Mouse (Mus musculus) cerebellum, adult (tissue): ENCODE measurements at regions not wholly inside any gene's neighbourhood (a gene's known extent, or its start where the extent isn't known, plus 50 kb on each side); places are given as distances from the start of the nearest gene placed in this dataset.

ENCODE experiments used
- ATAC-seq: cut with Nextera tagmentation; 2 replicates; pipeline ENCODE4 v1.9.2; 2017; ENCODE audit warnings: mild to moderate bottlenecking, moderate library complexity, mixed read lengths; ENCODE audit not compliant: insufficient number of reproducible peaks, low FRiP score, low TSS enrichment

DNA sequence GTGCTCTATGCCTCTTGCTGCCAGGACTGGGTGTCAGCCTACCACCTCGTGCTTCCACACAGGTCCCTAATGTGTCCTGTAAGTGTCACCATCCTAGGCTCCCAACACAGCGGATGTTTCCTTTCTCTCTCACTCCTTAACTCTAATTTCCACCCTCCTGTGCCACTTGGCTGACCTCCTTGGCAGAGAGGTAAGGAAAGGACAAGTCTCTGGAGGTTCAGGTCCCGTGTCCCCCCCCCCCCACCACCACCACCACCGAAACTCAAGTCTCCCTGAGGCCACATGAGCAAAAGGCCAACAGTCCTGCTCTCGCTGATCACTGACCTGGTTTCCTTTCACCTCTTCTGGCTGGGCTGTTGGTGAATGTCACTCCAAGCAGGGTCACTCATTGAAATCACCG, 189.0 kb downstream of the Zfp36l1 start:
- ATAC-seq = no peak

DNA sequence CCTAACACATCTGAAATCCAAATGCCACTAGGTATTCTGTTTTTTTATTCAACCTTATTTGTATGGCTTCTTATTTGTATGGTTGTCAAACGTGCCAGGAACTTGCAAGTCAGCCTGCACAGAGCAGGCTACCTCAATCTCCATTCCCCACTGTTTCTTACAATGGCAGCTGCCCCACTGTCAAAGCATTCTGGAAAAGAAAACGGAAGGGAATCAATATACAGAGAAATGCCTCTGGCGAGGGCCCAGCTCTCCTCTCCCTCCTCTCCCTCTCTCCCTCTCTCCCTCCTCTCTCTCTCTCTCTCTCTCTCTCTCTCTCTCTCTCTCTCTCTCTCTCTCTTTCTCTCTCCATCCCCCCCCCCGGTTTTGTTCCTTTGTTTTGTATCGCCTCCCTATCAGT, 191.0 kb downstream of the Zfp36l1 start:
- ATAC-seq = no peak

DNA sequence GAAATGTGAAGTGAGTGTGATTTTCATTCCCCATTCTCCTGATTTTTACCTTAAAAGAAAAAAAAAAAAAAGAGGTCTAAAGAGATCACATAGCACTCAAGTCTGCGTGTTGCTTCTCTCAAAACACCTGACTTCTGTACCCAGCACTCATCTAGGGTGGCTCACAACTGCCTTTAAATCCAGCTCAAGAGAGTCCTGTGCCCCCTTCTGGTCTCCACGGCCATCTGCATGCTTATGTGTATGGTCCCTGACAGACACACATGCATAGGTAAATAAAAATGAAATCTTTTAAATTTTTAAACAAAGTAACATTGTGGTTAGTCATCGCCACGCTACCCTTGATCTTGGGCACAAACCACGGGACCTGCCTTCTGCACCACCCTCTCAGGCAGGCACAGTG, 193.8 kb downstream of the Zfp36l1 start:
- no peak for ATAC-seq

DNA sequence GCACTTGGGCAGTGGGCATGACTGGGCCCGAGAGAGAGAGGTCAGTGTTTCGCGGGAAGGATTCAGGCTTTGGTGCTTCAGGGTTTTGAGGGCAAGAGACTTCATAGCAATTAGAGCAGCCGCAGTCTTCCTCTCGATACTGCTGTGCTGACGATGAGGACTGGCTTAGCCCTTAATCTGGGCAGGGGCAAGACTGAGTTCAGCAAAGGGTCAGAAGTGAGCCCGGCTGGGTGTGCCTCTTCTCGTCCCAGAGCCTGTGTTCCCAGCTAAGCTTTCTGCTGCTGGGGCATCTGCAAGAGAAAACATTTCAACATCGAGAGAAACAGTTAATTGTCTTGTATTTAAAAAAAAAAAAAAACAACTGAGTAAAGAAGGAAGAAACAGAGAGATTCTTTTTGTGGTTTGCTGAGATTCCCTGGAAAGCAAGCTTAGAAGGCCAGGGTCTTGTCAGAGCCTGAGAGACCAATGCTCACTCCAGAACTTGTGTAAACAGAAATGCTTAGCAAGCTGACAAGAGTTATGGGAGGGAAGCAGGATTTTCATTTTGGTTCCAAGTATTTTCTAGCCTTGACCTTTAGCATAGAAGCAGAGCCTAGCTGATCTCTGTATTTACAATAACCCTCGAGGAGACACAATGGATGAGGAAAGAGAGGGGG, 195.1 kb downstream of the Zfp36l1 start:
- no peak for ATAC-seq

DNA sequence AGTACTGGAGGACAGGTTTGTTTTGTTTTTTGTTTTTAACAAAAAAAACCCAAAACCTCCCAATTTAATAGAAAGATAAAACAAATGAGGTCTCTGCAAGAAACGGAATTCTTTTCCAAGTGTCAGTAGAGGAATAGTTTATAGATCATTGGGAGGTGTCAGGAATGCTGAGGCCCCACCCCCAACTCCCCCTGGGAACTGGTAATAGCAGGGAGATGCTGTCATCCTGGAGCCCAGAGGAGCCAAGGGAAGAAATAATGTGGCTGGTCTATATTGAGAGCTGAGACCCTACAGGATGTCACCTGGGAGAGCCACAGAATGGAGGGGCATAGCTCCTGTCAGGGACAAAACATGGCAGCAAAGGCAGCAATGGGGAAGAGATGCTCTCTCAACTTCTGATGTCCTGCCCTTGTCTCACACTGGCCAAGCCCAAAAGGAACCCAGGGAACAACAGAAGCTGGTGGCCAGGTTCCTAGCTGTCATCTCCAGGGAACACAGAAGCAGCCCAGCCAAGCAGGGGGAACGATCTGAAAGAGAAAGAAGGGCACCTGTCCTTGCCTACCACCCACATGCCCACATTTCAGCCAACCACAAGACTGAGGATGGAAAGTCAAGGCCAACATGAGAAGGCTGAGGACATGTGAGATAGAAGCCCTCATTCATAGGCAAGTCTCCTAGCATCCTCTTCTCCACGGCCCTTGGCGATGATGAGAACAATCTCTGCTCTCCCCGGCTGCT, 195.7 kb downstream of the Zfp36l1 start:
- ATAC-seq = no peak

- no peak for ATAC-seq
Observed at GRCm38 (mm10) chr12:79913898-79914297, 198.9 kb downstream of the Zfp36l1 start.

DNA sequence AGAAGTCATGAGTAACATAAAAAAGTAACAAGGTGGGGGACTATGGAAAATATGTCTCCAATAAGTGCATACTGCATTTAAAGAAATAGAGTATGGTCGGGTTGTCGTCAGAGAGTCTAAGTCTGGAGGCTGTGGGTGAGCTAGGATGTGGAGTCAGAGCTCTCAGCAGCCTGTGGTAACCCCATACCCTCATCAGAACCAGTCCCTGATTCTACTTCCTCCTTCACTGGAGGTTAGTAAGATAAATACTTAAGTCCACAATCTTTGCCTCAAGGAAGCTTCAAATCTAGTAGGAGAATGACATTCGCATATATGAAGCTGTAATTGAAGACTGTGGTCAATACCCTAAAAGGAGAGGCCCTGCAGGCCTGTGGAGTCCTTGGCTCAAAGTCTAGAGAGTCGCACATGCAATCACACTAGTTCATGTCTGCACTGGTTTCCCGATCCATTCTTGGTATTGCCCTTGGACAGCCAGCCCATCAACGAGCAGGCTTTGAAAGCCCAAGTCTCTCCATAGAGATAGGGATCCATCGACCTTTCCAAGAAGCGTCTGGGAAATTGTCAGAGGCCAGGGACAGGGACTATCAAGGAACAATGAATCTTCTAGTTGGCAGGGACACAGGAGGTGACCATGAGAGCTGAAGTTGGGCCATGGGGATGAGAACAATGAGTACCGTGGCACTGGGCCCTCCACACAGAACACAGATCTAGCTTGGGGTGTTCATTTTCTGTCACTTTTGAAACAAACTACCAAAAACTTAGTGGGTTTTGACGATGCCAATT, 200.3 kb downstream of the Zfp36l1 start:
- ATAC-seq = no peak

DNA sequence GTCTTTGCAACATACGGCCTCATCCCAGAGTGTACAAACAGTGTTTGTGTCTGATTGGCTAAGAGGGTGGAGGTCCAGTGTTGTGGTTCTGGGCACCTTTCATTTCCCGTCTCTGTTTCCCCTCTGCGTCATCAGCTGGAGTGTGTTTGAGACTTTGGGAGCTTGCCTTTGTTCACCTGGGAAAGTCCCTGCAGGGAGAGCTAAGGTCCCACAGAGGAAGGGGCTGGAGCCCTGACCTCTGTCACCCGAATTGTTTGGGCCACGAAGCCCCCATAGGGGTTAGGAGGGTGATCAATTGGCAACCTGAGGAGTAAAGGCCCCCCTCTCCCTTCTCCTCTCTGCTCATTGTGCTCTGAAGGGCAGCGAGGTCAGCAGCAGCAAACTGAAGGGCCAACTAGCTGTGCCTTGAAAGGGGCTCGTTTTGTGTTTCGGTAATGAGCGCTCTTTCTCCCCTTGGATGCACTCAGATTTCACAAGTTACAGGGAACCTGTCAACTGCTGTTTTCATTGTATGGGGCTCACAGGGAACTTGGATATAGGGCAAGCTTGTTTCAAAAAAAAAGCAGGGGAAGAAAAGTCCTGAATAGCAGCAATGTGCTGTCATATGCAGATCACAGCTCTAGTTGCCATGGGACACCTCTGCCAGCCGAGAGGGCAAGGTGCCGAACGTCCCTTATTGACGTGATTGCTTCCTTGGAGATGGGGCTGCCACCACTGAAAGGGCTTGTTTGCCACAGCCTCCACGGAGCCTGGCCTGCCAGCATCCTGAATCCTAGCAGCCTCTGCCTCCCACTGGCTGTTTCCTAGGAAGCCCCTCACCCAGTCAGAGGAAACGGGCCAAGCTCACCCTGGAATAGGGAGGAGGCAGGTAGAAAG, 201.7 kb downstream of the Zfp36l1 start:
- ATAC-seq = no peak

- ATAC-seq = no peak
Observed at GRCm38 (mm10) chr12:79907583-79907982, 205.2 kb downstream of the Zfp36l1 start.

GRCm38 (mm10) chr12:79906738-79907365, 206.0 kb downstream of the Zfp36l1 start:
- no peak for ATAC-seq

- ATAC-seq = no peak
Observed at GRCm38 (mm10) chr12:79905828-79906737, 206.7 kb downstream of the Zfp36l1 start.

DNA sequence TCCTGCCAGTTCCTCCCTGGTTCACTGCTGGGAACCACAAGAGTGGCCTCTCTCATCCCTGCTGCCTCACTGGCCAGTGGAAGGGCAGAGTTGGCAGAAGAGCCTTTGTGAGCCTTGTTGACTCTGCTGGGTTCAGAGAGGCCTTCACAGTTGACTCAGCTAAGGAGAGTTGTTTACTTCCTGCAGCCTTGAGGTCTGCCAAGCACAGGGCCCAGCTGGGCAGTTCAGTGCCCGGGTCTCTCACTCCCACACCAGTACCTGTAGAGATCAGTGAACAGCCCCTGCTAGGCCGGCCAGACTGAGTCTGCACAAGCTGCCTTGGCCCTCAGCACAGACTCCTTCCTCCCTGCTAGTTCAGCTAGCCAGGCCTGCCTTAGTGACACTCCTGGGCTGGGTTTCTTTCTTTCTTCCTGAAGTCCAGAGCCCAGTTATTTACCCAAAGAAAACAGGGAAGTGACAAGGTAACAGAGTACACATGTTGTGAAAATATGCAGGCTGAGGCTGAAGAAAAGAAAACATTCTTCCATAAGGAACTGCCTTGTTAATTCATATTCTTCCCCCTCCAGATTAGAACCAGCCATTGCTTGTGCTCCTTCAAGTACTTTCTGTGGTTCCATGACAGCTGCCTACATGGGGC, 207.8 kb downstream of the Zfp36l1 start:
- no peak for ATAC-seq

DNA sequence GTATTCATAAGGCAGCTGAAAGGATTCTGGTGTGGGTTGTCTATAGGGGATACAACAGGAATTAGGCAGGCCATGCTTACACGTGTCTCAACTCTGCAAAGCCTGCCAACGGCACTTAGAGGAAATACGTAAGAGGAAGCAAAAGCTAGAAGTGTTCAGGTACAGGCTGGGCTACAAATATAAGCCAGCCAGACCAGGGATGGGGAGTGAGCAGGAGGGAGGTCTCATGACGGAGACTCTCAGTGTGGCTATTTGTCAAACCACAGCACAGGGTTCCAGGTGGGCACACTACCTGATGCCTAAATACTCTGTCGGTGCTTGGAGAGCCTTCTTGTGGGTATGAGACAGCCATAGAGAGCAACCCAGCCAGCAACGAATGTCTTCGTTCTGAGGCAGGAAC, 210.1 kb downstream of the Zfp36l1 start:
- no peak for ATAC-seq

DNA sequence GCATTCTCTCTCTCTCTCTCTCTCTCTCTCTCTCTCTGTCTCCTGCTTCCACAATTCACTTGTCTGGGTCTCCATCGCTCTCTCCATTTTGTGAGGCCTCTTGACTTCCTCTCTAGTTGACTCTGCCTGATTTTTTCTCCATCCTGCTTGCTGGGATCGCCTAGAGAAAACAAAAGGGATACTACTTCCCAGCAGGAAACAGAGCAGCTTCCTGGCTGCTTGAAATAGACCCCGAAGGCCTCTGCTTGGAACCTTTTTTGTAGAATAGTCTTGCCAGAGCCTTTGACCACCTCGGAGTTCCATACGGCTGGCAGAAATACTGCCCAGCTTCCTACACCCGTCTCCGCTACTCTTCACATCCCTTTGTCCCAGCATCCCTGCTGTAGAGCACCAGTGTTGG, 210.7 kb downstream of the Zfp36l1 start:
- ATAC-seq = no peak

- no peak for ATAC-seq
Observed at GRCm38 (mm10) chr12:79898198-79898930, 214.4 kb downstream of the Zfp36l1 start.

DNA sequence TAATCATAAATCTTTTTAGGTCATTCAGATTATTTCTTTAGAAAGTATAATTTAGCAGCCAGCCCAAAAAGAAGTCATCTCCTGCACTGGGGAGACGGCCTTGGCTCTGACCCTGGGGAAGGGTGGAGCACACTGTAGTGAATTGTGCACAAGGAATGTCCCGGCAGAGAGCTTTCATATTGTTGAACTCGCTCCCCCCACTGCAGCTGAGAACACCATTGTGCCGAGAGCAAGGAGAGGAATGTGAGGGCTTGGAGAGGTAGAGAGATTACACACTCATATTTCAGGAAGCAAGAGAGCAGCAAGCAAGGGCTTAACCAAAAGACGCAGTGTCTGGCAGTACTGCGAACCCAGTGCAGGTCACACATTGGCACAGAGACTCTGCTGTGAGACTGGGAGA, 216.8 kb downstream of the Zfp36l1 start:
- no peak for ATAC-seq

GRCm38 (mm10) chr12:79895324-79895723, 217.5 kb downstream of the Zfp36l1 start:
- ATAC-seq = no peak

- ATAC-seq = no peak
Observed at GRCm38 (mm10) chr12:79892871-79893270, 219.9 kb downstream of the Zfp36l1 start.
